ENCODE assay signal across 6 mouse cellular contexts in genomic region chr1:21267466-21267865, GRCm38 (mm10). TPM values are rescaled to one million over a fixed set of nuclear protein-coding genes. Genes with fewer than 3 reads are reported as not detected.
DNase-seq lines count a peak whose midpoint lies in the region; ATAC-seq and TF ChIP-seq lines count a peak whose summit lies in the region.
"Not testable (repeated sequence)": the region's sequence is repeated elsewhere in the genome, so short reads cannot be mapped to it uniquely, and the experiment has no call there.
"Had no signal": no experiment of that assay in that cellular context is flagged by ENCODE, and none has a peak within 500 bp of the region (broad histone marks: within the 10 kb centered on the region; RNA-seq: fewer than 3 reads in every experiment).

No protein-coding gene starts in this region.

- DNase-seq in heart, adult 11 months = peak; percentile 68
- peak; percentile 66 for DNase-seq in liver, adult 2 months (ENCODE audit: extremely low read depth, low read depth, low spot score)

- TF ChIP-seq CTCF in liver, adult 2 months (IDR thresholded peaks at IDR 0.05; ENCODE audit: low read depth, low read length) = not testable (repeated sequence)

- not testable (repeated sequence) for H3K4me1 ChIP-seq in hindbrain, embryonic 13.5 days (replicated peaks); liver, adult 2 months (ENCODE audit: control insufficient read depth, insufficient read depth, low read length)

- ATAC-seq in hindbrain, embryonic 13.5 days (ENCODE audit: low FRiP score) = 0 out of 2 replicates have a peak, but pooled peaks have one; percentile 19

- H3K79me2 ChIP-seq in liver, adult 2 months (ENCODE audit: control insufficient read depth, insufficient read depth, low read length) = not testable (repeated sequence)

- not testable (repeated sequence) for H3K4me3 ChIP-seq in hindbrain, embryonic 13.5 days; liver, adult 2 months (ENCODE audit: insufficient read depth, low read depth, low read length)

- not testable (repeated sequence) for H3K27me3 ChIP-seq in hindbrain, embryonic 13.5 days; liver, adult 2 months (ENCODE audit: control insufficient read depth, insufficient read depth, low read length)

- not testable (repeated sequence) for H3K36me3 ChIP-seq in hindbrain, embryonic 13.5 days
- H3K36me3 ChIP-seq in liver, adult 2 months (ENCODE audit: control insufficient read depth, insufficient read depth, low read length) = peaks cover 33% of the 10 kb centered on the region

- H3K9me3 ChIP-seq in hindbrain, embryonic 13.5 days = not testable (repeated sequence)

- TF ChIP-seq POLR2A in liver, adult 2 months (IDR thresholded peaks at IDR 0.05; ENCODE audit: extremely low read depth, insufficient read depth, low read length) = not testable (repeated sequence)

- 90% methylated on average over 7 of the region's 7 CpGs for WGBS in hindbrain, embryonic 13.5 days
- 33% methylated on average over 6 of the region's 7 CpGs for WGBS in liver, adult 2 months

- H3K9ac ChIP-seq in hindbrain, embryonic 13.5 days; liver, adult 2 months (ENCODE audit: low read depth, low read length): not testable (repeated sequence)

- not testable (repeated sequence) for H3K27ac ChIP-seq in hindbrain, embryonic 13.5 days; liver, adult 2 months (replicated peaks; ENCODE audit: insufficient read depth, low read depth, low read length)

- not testable (repeated sequence) for H3K4me2 ChIP-seq in hindbrain, embryonic 13.5 days

RNA-seq across cellular contexts. Expression of gene Gsta3, which starts 27.1 kb away (rescaled TPM):
- 0.57 and 0.82 TPM in 2 replicates for polyA plus RNA-seq in hindbrain, embryonic 13.5 days (2015; fragmentation: Nextera tagmentation; extraction: Ambion mirVana)
- total RNA-seq in liver, adult 2 months (2014; rRNA removed) = 1,830 and 2,301 TPM in 2 replicates
- 586 and 693 TPM in 2 replicates for polyA plus RNA-seq in liver, adult 2 months (2012; rRNA removed)
- total RNA-seq: CH12.LX had no signal
- polyA plus RNA-seq: C2C12, G1E had no signal

RNA-seq across cellular contexts. Expression of gene Tmem14a, which starts 49.1 kb away (rescaled TPM):
- polyA plus RNA-seq in hindbrain, embryonic 13.5 days (2015; fragmentation: Nextera tagmentation; extraction: Ambion mirVana) = 18.5 TPM in 2 replicates
- 6.2 and 8.1 TPM in 2 replicates for total RNA-seq in liver, adult 2 months (2014; rRNA removed)
- polyA plus RNA-seq in liver, adult 2 months (2012; rRNA removed) = 3.0 and 3.8 TPM in 2 replicates

Comparison
In these comparisons a context has a peak if more than half of its experiments do, and no peak if none do; other contexts are left out.
1. RNA of gene Gsta3, which starts 27.1 kb away (polyA plus RNA-seq): 586 to 693 TPM in liver, adult 2 months; 0.57 to 0.82 TPM in hindbrain, embryonic 13.5 days; every median in the first group is over 100 times any median in the second.